In genomic region chr4:62673531-62674030, GRCm38 (mm10) we compare ENCODE assay signal across 9 mouse cellular contexts.
DNase-seq lines count a peak whose midpoint lies in the region; ATAC-seq lines count a peak whose summit lies in the region.
"Had no signal": no experiment of that assay in that cellular context is flagged by ENCODE, and none has a peak within 500 bp of the region (broad histone marks: within the 10 kb centered on the region; RNA-seq: fewer than 3 reads in every experiment).

No protein-coding gene starts in this region.

- peak overlapping the region; percentile 50 for H3K4me3 ChIP-seq in kidney, embryonic 14.5 days (ENCODE audit: low read length)
- peak overlapping the region; percentile 57 for H3K4me3 ChIP-seq in embryonic facial prominence, embryonic 15.5 days (replicated peaks)
- peak overlapping the region; percentile 60 for H3K4me3 ChIP-seq in limb, embryonic 12.5 days (replicated peaks)
- peak overlapping the region; percentile 61 for H3K4me3 ChIP-seq in neural tube, embryonic 15.5 days (replicated peaks)

- peak overlapping the region; percentile 68 for H3K4me2 ChIP-seq in kidney, embryonic 14.5 days (replicated peaks; ENCODE audit: low read depth, low read length)
- H3K4me2 ChIP-seq in embryonic facial prominence, embryonic 15.5 days (replicated peaks) = peak overlapping the region; percentile 73
- H3K4me2 ChIP-seq in limb, embryonic 12.5 days = peak overlapping the region; percentile 72
- H3K4me2 ChIP-seq in neural tube, embryonic 15.5 days = peak overlapping the region; percentile 71

- no peaks in the 10 kb centered on the region for H3K27me3 ChIP-seq in kidney, embryonic 14.5 days (ENCODE audit: control insufficient read depth, insufficient read depth, low read length)
- no peaks in the 10 kb centered on the region for H3K27me3 ChIP-seq in embryonic facial prominence, embryonic 15.5 days
- no peaks in the 10 kb centered on the region for H3K27me3 ChIP-seq in limb, embryonic 12.5 days
- no peaks in the 10 kb centered on the region for H3K27me3 ChIP-seq in neural tube, embryonic 15.5 days (replicated peaks)
- H3K27me3 ChIP-seq: Patski had no signal

- no peak for DNase-seq in kidney, postnatal 14 days
- no peak for DNase-seq in urinary bladder, postnatal 4 days (ENCODE audit: low spot score in 2 of 2)
- DNase-seq in kidney, adult 11 months = no peak

- H3K27ac ChIP-seq in kidney, embryonic 14.5 days (ENCODE audit: low read depth, low read length) = no peak overlapping the region
- 0 out of 2 replicates have a peak overlapping the region, but pooled peaks have one; percentile 34 for H3K27ac ChIP-seq in embryonic facial prominence, embryonic 15.5 days (replicated peaks)
- peak overlapping the region; percentile 74 for H3K27ac ChIP-seq in limb, embryonic 12.5 days
- no peak overlapping the region for H3K27ac ChIP-seq in neural tube, embryonic 15.5 days (replicated peaks)

- H3K9me3 ChIP-seq in kidney, embryonic 14.5 days (ENCODE audit: control insufficient read depth, low read length) = no peaks in the 10 kb centered on the region
- no peaks in the 10 kb centered on the region for H3K9me3 ChIP-seq in embryonic facial prominence, embryonic 15.5 days (replicated peaks)
- no peaks in the 10 kb centered on the region for H3K9me3 ChIP-seq in limb, embryonic 12.5 days
- H3K9me3 ChIP-seq in neural tube, embryonic 15.5 days (replicated peaks) = no peaks in the 10 kb centered on the region

- peak; percentile 63 for ATAC-seq in kidney, embryonic 14.5 days (ENCODE audit: low FRiP score, low TSS enrichment)
- ATAC-seq in embryonic facial prominence, embryonic 15.5 days (ENCODE audit: insufficient number of reproducible peaks, low FRiP score, low TSS enrichment, low read depth) = peak; percentile 70
- peak; percentile 81 for ATAC-seq in limb, embryonic 12.5 days (ENCODE audit: insufficient number of reproducible peaks, insufficient read depth, low FRiP score, low TSS enrichment, low read depth)
- peak; percentile 58 for ATAC-seq in neural tube, embryonic 15.5 days (ENCODE audit: low FRiP score)
- no peak for ATAC-seq in megakaryocyte-erythroid progenitor cell, adult 5-6 weeks (replicated peaks; ENCODE audit: low FRiP score, low TSS enrichment, poor library complexity, severe bottlenecking)
- ATAC-seq: Patski had no signal

- peaks cover 3% of the 10 kb centered on the region; the same call in 1 of the 2 replicates for H3K36me3 ChIP-seq in kidney, embryonic 14.5 days (ENCODE audit: control insufficient read depth, insufficient read depth, low read length)
- H3K36me3 ChIP-seq in embryonic facial prominence, embryonic 15.5 days = no peaks in the 10 kb centered on the region
- no peaks in the 10 kb centered on the region; the same call in 1 of the 2 replicates for H3K36me3 ChIP-seq in limb, embryonic 12.5 days
- no peaks in the 10 kb centered on the region for H3K36me3 ChIP-seq in neural tube, embryonic 15.5 days

- peaks cover 51% of the 10 kb centered on the region for H3K4me1 ChIP-seq in kidney, embryonic 14.5 days (ENCODE audit: control insufficient read depth, insufficient read depth, low read length)
- peaks cover 45% of the 10 kb centered on the region for H3K4me1 ChIP-seq in embryonic facial prominence, embryonic 15.5 days
- H3K4me1 ChIP-seq in limb, embryonic 12.5 days (replicated peaks) = peaks cover 51% of the 10 kb centered on the region
- peaks cover 50% of the 10 kb centered on the region for H3K4me1 ChIP-seq in neural tube, embryonic 15.5 days

- WGBS in kidney, embryonic 14.5 days = 8% methylated on average over 9 of the region's 9 CpGs
- WGBS in embryonic facial prominence, embryonic 15.5 days = 9% methylated on average over 9 of the region's 9 CpGs
- WGBS in limb, embryonic 12.5 days = 3% methylated on average over 9 of the region's 9 CpGs
- 9% methylated on average over 9 of the region's 9 CpGs for WGBS in neural tube, embryonic 15.5 days

- peak overlapping the region; percentile 68 for H3K9ac ChIP-seq in kidney, embryonic 14.5 days (ENCODE audit: low read depth, low read length)
- H3K9ac ChIP-seq in embryonic facial prominence, embryonic 15.5 days = no peak overlapping the region
- H3K9ac ChIP-seq in limb, embryonic 12.5 days (replicated peaks) = peak overlapping the region; percentile 74
- H3K9ac ChIP-seq in neural tube, embryonic 15.5 days (replicated peaks) = peak overlapping the region; percentile 67; the same call in 1 of the 2 replicates

Comparison
In these comparisons a context has a peak if more than half of its experiments do, and no peak if none do; other contexts are left out.
1. H3K27ac ChIP-seq: peak in embryonic facial prominence, embryonic 15.5 days (single experiment) and limb, embryonic 12.5 days (single experiment); none in kidney, embryonic 14.5 days (single experiment) and neural tube, embryonic 15.5 days (single experiment).
2. Peak in every context shown above with its lines, with median percentiles within 50 percentile points of each other: H3K4me2 ChIP-seq and H3K4me3 ChIP-seq.